Comparison of ENCODE assay signal across 8 mouse cellular contexts in genomic region chr17:23740136-23740584, GRCm38 (mm10). TPM values are rescaled to one million over a fixed set of nuclear protein-coding genes. Genes with fewer than 3 reads are reported as not detected.
A peak's percentile ranks its signal among the peaks of the same experiment; 100 is the strongest.
DNase-seq lines count a peak whose midpoint lies in the region; ATAC-seq and TF ChIP-seq lines count a peak whose summit lies in the region.

No protein-coding gene starts in this region.

- peak; percentile 92 for DNase-seq in MN1 (ENCODE audit: low spot score)
- DNase-seq in cerebellum, adult 8-10 months: peak; percentile 92
- DNase-seq in forelimb bud, embryonic 11.5 days (ENCODE audit: low read depth, low spot score): peak; percentile 80
- DNase-seq in heart, postnatal 4 days: peak; percentile 93
- peak; percentile 73 for DNase-seq in layer of hippocampus, adult 9-10 months (ENCODE audit: low spot score)
- peak; percentile 82 for DNase-seq in ovary, adult 18-20 months (ENCODE audit: low spot score)
- peak; percentile 64 for DNase-seq in thymus, adult 2 months

- peak overlapping the region; percentile 73 for H3K27ac ChIP-seq in lung, embryonic 15.5 days
- H3K27ac ChIP-seq in thymus, adult 2 months (ENCODE audit: control insufficient read depth, insufficient read depth, low read length): no peak overlapping the region

- WGBS in lung, embryonic 15.5 days: under 1% methylated on average over 40 of the region's 46 CpGs
- WGBS in thymus, adult 2 months: 1% methylated on average over 45 of the region's 46 CpGs

- TF ChIP-seq POLR2A in thymus, adult 2 months (IDR thresholded peaks at IDR 0.05; ENCODE audit: control insufficient read depth, extremely low read depth, insufficient read depth, low read length, poor library complexity): no peak

- 0 out of 2 replicates have a peak, but pooled peaks have one; percentile 5 for TF ChIP-seq CTCF in thymus, adult 2 months (IDR thresholded peaks at IDR 0.05; ENCODE audit: borderline replicate concordance, control insufficient read depth, extremely low read depth, insufficient read depth, low read length, poor library complexity)

- H3K9ac ChIP-seq in lung, embryonic 15.5 days: peak overlapping the region; percentile 70

- peak; percentile 85 for ATAC-seq in lung, embryonic 15.5 days (ENCODE audit: borderline replicate concordance, extremely low read depth, low FRiP score, low TSS enrichment)

- H3K4me3 ChIP-seq in lung, embryonic 15.5 days: peak overlapping the region; percentile 66
- peak overlapping the region; percentile 68 for H3K4me3 ChIP-seq in thymus, adult 2 months (ENCODE audit: control insufficient read depth, insufficient read depth, low read length)

- no peaks in the 10 kb centered on the region for H3K9me3 ChIP-seq in lung, embryonic 15.5 days

- H3K36me3 ChIP-seq in lung, embryonic 15.5 days: peaks cover 19% of the 10 kb centered on the region
- H3K36me3 ChIP-seq in thymus, adult 2 months (ENCODE audit: control insufficient read depth, insufficient read depth, low read length): no peaks in the 10 kb centered on the region

- H3K4me2 ChIP-seq in lung, embryonic 15.5 days: peak overlapping the region; percentile 96

- peaks cover 48% of the 10 kb centered on the region for H3K27me3 ChIP-seq in lung, embryonic 15.5 days
- H3K27me3 ChIP-seq in thymus, adult 2 months (ENCODE audit: control insufficient read depth, insufficient read depth, low read length): peaks cover 29% of the 10 kb centered on the region

- peaks cover 44% of the 10 kb centered on the region for H3K4me1 ChIP-seq in lung, embryonic 15.5 days
- peaks cover 26% of the 10 kb centered on the region for H3K4me1 ChIP-seq in thymus, adult 2 months (replicated peaks; ENCODE audit: control insufficient read depth, insufficient read depth, low read length)

RNA-seq across cellular contexts. Expression of gene Paqr4, which starts 0.5 kb away (rescaled TPM):
- 10 to 100 TPM; 19.1 to 19.3 TPM for total RNA-seq in heart, postnatal 4 days (2021)
- polyA plus RNA-seq in lung, embryonic 15.5 days (2015; fragmentation: Nextera tagmentation; extraction: Ambion mirVana): 43.9 and 46.7 TPM in 2 replicates
- polyA plus RNA-seq in thymus, adult 2 months (2012; rRNA removed): 12.4 and 13.2 TPM in 2 replicates

RNA-seq across cellular contexts. Expression of gene Kremen2, which starts 5.5 kb away (rescaled TPM):
- total RNA-seq in heart, postnatal 4 days (2021): not detected
- polyA plus RNA-seq in lung, embryonic 15.5 days (2015; fragmentation: Nextera tagmentation; extraction: Ambion mirVana): 0.38 and 1.1 TPM in 2 replicates
- polyA plus RNA-seq in thymus, adult 2 months (2012; rRNA removed): 2.8 and 3.8 TPM in 2 replicates

RNA-seq across cellular contexts. Expression of gene Pkmyt1, which starts 14.0 kb away (rescaled TPM):
- total RNA-seq in heart, postnatal 4 days (2021): 10 to 100 TPM; 16.6 to 16.7 TPM
- polyA plus RNA-seq in lung, embryonic 15.5 days (2015; fragmentation: Nextera tagmentation; extraction: Ambion mirVana): 61.7 and 68.6 TPM in 2 replicates
- 145 and 182 TPM in 2 replicates for polyA plus RNA-seq in thymus, adult 2 months (2012; rRNA removed)

RNA-seq across cellular contexts. Expression of gene 1520401A03Rik, which starts 17.6 kb away (rescaled TPM):
- total RNA-seq in heart, postnatal 4 days (2021): not detected
- polyA plus RNA-seq in lung, embryonic 15.5 days (2015; fragmentation: Nextera tagmentation; extraction: Ambion mirVana): 0.09 and 0.28 TPM in 2 replicates
- 0.19 and 0.27 TPM in 2 replicates for polyA plus RNA-seq in thymus, adult 2 months (2012; rRNA removed)

RNA-seq across cellular contexts. Expression of gene Flywch1, which starts 31.2 kb away (rescaled TPM):
- total RNA-seq in heart, postnatal 4 days (2021): 10 to 100 TPM; 32.8 to 33.4 TPM
- polyA plus RNA-seq in lung, embryonic 15.5 days (2015; fragmentation: Nextera tagmentation; extraction: Ambion mirVana): 70.5 TPM in 2 replicates
- polyA plus RNA-seq in thymus, adult 2 months (2012; rRNA removed): 32.0 and 33.6 TPM in 2 replicates
